Mouse (Mus musculus) erythroblast, embryonic 14.5 days (primary cell): Measurements from ENCODE around the gene Pla2g16. TPM values are rescaled to one million over a fixed set of nuclear protein-coding genes. Genes with fewer than 3 reads are reported as not detected.

Experiments
- H3K27me3 ChIP-seq: 2 replicates; pipeline ENCODE4 v1.6.1; 2012; ENCODE audit warnings: inconsistent platforms; ENCODE audit not compliant: control insufficient read depth
- H3K36me3 ChIP-seq: 2 replicates; pipeline ENCODE4 v1.6.1; 2012; ENCODE audit warnings: mild to moderate bottlenecking, inconsistent platforms; ENCODE audit not compliant: control insufficient read depth
- H3K4me1 ChIP-seq: 2 replicates; pipeline ENCODE4 v1.6.1; 2012; ENCODE audit warnings: inconsistent platforms; ENCODE audit not compliant: control insufficient read depth
- H3K4me3 ChIP-seq: replicated peaks from 2 replicates; pipeline ENCODE3; 2012; ENCODE audit warnings: moderate library complexity, mild to moderate bottlenecking, inconsistent platforms
- H3K9me3 ChIP-seq: 2 replicates; pipeline ENCODE4 v1.6.1; 2012; ENCODE audit warnings: low read length, inconsistent platforms, mixed read lengths; ENCODE audit not compliant: control insufficient read depth
- GATA1 ChIP-seq: IDR thresholded peaks from 2 replicates; pipeline ENCODE4 v1.6.1; 2012; ENCODE audit warnings: low read length, inconsistent platforms, mixed read lengths
- TAL1 ChIP-seq: IDR thresholded peaks from 3 replicates; pipeline ENCODE4 v1.6.1; 2012; ENCODE audit warnings: low read length, inconsistent platforms, mixed read lengths
- polyA plus RNA-seq: library from polyadenylated mRNA; stranded (reverse); fragments of >175 nt; gene quantifications from 2 replicates; pipeline ENCODE4 v1.2.3, GENCODE M21; 2012

Pla2g16 gene
- polyA plus RNA-seq, 1 experiment, result 6.6 TPM

DNA sequence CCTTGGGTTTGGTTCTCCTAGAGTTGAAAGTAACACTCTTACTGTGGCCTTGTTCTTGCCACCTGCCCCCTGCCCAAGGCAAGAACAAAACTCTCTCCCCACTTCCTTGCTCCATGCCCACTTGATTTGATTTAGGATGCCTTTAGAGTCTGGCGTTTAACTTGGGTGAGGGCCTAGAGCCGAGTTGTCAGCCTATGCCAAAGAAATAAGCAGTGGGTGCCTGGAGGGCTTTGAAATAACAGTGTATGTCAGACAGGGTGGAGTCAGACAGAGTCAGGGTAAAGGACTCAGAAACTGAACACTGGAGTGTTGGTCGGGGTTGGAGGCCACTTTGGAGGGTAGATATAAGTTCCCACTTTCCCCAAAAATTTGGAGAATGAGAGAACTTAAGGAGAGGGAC, 59.8 kb downstream of the Pla2g16 start:
- Histone ChIP-seq H3K4me1 (peaks cover 3% of the 10 kb centered on the region), H3K36me3 (no peaks in the 10 kb centered on the region), H3K4me3 (no peak overlapping the region), H3K27me3 (peaks cover 15% of the 10 kb centered on the region), H3K9me3 (no peaks in the 10 kb centered on the region)
- no peak for TF ChIP-seq GATA1
- no peak for TF ChIP-seq TAL1

DNA sequence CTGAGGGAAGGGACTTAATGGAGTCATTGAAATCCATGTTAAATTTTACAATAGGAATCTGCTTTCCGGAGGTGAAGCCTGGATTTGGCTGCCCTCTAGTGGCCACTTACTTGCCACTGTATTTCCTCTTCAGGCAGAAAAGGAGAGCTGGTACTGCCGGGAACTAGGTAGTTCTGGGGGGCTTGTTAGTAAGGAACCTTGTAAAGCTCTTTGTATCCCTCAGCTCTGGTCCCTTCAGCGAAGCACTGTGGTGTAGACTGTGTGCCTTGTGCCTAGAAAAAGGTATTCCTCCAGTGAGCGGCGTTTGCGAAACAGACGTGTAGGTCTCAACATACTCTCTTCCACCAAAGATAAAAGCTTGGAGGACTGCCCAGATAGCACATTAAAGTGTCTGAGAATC, 60.4 kb downstream of the Pla2g16 start:
- Histone ChIP-seq H3K27me3 (peaks cover 9% of the 10 kb centered on the region), H3K4me1 (no peaks in the 10 kb centered on the region), H3K4me3 (no peak overlapping the region), H3K9me3 (no peaks in the 10 kb centered on the region), H3K36me3 (no peaks in the 10 kb centered on the region)
- no peak for TF ChIP-seq GATA1
- TF ChIP-seq TAL1, result no peak

DNA sequence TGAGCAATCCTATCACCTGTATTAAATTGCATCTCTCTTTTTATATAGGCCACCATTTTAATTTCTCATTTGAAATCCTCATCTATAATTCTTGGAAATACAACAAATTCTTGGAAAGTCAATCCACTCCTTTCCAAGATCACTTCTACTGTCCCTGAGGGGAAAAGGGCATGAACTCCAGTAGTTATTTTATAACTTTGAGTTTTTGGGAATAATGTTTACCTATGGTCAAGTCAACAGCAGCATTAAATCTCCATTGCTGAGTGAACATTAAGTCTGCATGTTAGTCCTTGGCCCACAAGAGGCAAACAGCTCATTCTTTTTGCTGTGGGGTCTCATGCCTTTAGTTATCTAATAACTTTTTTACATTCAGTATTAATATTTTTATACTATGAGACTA, 75.8 kb downstream of the Pla2g16 start:
- Histone ChIP-seq H3K9me3 (no peaks in the 10 kb centered on the region), H3K4me3 (no peak overlapping the region), H3K4me1 (peaks cover 3% of the 10 kb centered on the region; the same call in 1 of the 2 replicates), H3K36me3 (no peaks in the 10 kb centered on the region), H3K27me3 (no peaks in the 10 kb centered on the region)
- no peak for TF ChIP-seq TAL1
- no peak for TF ChIP-seq GATA1

DNA sequence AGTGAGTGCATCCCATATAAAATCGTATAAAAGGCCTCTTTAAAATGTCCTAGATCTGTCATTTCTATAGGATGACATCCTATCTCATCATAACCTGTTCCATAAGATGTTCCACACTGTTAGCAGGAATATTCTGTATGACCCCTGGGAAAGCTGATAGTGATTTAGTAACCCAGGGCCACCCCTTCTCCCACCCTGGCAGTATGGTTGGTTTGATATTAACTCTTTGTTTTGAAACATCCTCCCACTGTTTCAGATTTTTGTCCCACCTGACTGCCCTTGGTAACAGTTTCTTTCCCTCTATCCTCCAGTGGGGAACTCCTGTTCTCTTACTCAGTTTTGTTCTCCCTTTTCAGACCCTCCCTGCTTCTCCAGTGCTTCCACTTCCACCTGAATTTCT, 76.5 kb downstream of the Pla2g16 start:
- H3K27me3 ChIP-seq, result no peaks in the 10 kb centered on the region

More for the DNA sequence above, 76.5 kb downstream of the Pla2g16 start:
- TF ChIP-seq GATA1 (no peak), TAL1 (no peak)
- H3K36me3 ChIP-seq, result no peaks in the 10 kb centered on the region
- no peak overlapping the region for H3K4me3 ChIP-seq
- no peaks in the 10 kb centered on the region for H3K9me3 ChIP-seq
- H3K4me1 ChIP-seq, result peaks cover 3% of the 10 kb centered on the region; the same call in 1 of the 2 replicates

Other genes with a start within 250 kb of the Pla2g16 start
- gene Mark2, start 215.6 kb upstream of the Pla2g16 start, polyA plus RNA-seq, result 17.9 and 19.4 TPM in 2 replicates
- gene Spindoc, start 174.5 kb upstream of the Pla2g16 start, polyA plus RNA-seq, result 0.66 and 1.5 TPM in 2 replicates
- gene 2700081O15Rik, start 139.8 kb upstream of the Pla2g16 start, polyA plus RNA-seq, result 1.8 and 3.5 TPM in 2 replicates
- 3.8 and 4.2 TPM in 2 replicates for gene Rtn3, start 74.2 kb upstream of the Pla2g16 start, polyA plus RNA-seq
- 0.11 and 0.12 TPM in 2 replicates for gene Atl3, start 63.4 kb upstream of the Pla2g16 start, polyA plus RNA-seq
- gene Lgals12, start 49.7 kb downstream of the Pla2g16 start, polyA plus RNA-seq, result not detected in 2 replicates
- gene Hrasls5, start 55.1 kb downstream of the Pla2g16 start, polyA plus RNA-seq, result not detected in 2 replicates
- gene Slc22a19, start 153.9 kb downstream of the Pla2g16 start, polyA plus RNA-seq, result not detected in 2 replicates
- not detected in 2 replicates for gene Slc22a26, start 245.2 kb downstream of the Pla2g16 start, polyA plus RNA-seq